Mouse (Mus musculus): ENCODE results near the gene Ncdn.

DNA sequence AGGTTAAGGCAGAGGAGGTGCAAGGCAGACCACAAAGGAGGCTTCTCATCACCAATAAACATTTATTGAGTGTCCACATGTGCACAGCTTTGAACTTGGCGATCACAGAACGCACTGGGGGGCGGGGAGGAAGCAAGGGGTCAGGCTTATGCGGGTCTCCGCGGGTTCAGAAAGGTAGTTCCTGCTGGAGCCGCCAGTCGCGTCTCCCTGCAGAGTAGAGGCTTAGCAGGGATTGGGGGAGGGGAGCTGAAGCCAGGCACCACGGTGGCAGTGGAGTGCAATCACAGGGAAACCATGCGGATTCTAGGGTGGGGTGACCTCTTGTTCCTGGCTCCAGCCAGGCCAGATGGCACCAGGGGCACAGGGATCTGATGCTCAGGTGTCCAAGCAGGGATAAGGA lies 9.5 kb downstream of the Ncdn start:
- no peak for TF ChIP-seq ZNF384 (IDR thresholded peaks at IDR 0.05; ENCODE audit: low read depth, low read length)
- TF ChIP-seq HCFC1 (IDR thresholded peaks at IDR 0.05; ENCODE audit: borderline replicate concordance, insufficient read depth, low read length), result no peak

All from ES-E14 (cell line).